Mouse (Mus musculus) urinary bladder, adult 2 months (tissue): ENCODE measurements around the gene Galnt18. TPM values are rescaled to one million over a fixed set of nuclear protein-coding genes. Genes with fewer than 3 reads are reported as not detected.

Experiments used
- DNase-seq: peaks from one replicate; pipeline ENCODE4 v3.0.0; 2022; ENCODE audit warnings: low spot score
- polyA plus RNA-seq: library from polyadenylated mRNA; depleted of rRNA; stranded (reverse); fragments of >200 nt; gene quantifications from 2 replicates; pipeline ENCODE4 v1.2.3, GENCODE M21; 2012

The Galnt18 gene
- polyA plus RNA-seq, 1 experiment, result 23.2 TPM

- no peak for DNase-seq
Measured at GRCm38 (mm10) chr7:111713828-111714600, 65.8 kb downstream of the Galnt18 start.

- no peak for DNase-seq
Measured at GRCm38 (mm10) chr7:111712797-111713196, 67.0 kb downstream of the Galnt18 start.

GRCm38 (mm10) chr7:111711045-111711808 is 68.5 kb downstream of the Galnt18 start:
- no peak for DNase-seq

DNA sequence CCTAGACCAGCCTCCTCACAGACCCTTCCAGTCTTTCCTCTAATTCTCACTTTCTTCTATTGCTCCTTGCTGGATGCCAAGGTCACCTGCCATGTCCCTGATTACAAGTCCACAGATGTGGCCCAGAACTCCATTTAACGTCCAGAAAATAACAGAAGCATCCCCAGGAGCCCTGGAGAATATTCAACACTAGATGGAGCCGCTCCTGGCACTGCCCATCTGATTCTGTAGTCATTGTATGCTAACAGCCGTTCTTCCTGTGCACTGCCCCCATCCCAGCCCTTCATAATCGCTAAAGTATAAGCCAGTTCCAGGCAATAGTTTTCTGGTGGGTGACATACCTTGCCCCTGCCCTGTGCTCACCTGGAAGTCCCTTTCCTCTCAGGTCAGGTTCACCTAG is 69.5 kb downstream of the Galnt18 start:
- DNase-seq, result no peak

- DNase-seq, result no peak
Measured at GRCm38 (mm10) chr7:111708563-111708962, 71.2 kb downstream of the Galnt18 start.

DNA sequence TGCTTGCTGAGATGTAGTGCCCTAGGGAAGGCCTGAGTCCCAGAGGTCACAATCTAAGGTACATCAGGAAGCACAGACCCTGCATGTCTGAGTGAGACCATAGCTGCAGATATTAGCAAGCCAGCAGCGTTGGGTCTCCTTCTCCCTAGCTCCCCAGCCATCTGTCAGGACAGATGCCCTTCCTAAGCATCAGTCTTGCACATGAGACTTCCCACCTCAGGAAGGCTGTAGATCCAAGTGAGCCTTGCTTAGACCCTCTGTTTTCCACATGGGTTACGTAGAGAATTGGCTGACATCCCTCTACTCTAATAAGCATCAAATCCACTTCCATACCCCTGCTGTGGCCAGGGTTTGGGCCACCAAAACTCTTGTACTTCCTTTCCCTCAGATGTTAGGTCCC is 76.8 kb downstream of the Galnt18 start:
- no peak for DNase-seq

DNA sequence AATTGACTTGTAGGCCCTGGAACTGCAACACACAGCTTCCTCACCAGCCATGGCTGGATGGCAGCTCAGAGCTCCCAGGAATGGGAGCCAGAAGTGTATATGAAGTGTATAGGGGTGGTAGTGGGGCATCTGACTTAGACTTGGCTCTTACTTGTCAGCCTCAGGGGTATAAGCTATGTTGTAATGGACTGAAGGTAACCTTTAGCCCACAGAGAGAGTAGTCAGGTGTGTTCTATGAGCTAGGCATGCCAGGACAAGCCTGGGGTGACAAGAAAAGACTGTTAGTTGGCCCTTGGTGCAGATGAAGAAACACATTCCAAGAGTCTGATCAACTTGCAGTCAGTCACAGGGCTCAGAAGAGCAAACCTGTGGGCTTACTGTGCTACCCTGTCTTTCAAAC is 78.0 kb downstream of the Galnt18 start:
- DNase-seq, result no peak

DNA sequence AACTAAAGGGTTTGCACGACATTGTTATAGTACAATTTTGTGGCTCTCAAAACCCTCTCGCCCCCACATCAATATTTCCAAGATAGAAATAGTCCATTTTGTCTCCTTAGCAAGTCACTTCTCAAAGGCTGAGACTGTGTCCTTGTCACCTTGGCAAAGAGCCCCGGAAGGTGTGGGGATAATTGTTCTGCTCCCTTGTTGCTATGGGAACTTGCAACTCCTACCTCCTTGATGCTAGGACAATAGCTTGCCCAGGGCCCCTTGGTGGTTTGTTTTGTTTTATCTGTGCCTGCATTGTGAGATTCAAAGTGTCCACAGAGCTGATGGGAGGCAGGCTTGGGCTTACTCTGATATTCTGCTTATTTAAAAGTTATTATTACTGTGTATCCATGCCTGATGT is 80.3 kb downstream of the Galnt18 start:
- no peak for DNase-seq

DNA sequence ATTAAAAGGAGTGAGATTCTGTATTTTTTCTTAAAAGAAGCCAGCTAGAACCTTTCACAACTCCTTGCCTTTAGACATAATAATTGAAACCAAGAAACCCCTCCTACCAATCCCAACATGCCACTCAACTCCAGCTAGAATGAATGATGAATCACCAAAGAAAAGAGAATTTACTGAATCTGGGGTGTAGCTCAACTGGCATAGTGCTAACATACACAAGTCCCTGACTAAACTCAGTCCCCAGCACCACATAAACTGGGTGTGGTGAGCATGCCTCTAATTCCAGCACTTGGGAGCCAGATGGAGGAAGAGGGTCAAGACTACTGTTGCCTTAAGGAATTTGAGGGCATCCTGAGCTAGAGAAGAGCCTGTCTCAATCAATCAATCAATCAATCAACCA is 83.6 kb downstream of the Galnt18 start:
- DNase-seq, result no peak

GRCm38 (mm10) chr7:111694312-111694711 is 85.5 kb downstream of the Galnt18 start:
- DNase-seq, result no peak

DNA sequence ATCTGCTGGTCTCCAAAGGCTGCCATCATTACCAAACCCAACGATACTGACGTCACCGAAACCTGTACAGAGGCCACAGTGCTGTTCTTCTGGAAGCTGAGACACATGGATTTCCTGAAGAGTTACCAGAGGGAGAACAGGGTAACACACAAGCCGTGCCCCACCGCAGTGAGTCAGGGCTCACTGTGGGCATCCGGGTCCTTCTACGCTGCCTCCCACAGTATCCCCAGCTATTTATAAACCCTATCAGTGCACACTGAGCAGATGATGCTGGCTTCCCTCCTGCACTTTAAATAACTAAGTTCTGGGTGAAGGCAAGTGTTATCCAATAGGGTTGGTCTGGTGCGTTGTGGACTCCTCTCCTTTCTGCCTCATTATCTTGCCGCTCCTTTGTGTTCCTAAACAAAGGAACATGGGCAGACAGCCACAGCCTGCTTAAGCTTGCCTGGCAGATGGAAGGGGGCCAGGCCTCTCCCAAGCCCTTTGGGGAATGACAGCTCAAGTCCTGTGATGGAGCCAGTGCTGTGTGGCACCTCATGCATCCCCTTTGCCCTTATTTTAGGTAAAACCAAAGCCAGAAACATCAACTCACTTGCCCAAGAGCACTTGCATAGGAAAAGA is 87.0 kb downstream of the Galnt18 start:
- no peak for DNase-seq

GRCm38 (mm10) chr7:111680108-111680507 is 99.7 kb downstream of the Galnt18 start:
- no peak for DNase-seq

GRCm38 (mm10) chr7:111676483-111676882 is 103.3 kb downstream of the Galnt18 start:
- DNase-seq, result no peak

GRCm38 (mm10) chr7:111672467-111672866 is 107.3 kb downstream of the Galnt18 start:
- DNase-seq, result no peak

GRCm38 (mm10) chr7:111663139-111664073 is 116.4 kb downstream of the Galnt18 start:
- no peak for DNase-seq

DNA sequence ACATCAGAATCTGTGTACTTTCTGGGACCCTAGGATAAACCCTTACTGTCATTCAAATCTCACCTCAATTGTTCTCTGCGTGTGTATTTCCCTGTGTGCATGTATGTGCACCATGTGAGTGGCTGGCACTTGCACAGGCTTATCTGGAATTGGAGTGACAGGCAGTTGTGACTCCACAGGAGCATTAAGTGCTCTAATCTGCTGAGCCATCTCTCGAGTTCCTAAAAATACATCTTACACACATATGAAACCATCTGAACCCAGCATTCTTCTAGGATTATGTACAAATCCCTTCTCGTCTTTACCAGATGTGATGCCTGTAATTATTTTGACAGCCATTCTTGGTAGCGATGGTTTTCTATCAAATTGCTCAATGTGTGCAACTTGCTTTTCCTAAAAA is 121.2 kb downstream of the Galnt18 start:
- DNase-seq, result no peak

- no peak for DNase-seq
Measured at GRCm38 (mm10) chr7:111655002-111655401, 124.8 kb downstream of the Galnt18 start.

DNA sequence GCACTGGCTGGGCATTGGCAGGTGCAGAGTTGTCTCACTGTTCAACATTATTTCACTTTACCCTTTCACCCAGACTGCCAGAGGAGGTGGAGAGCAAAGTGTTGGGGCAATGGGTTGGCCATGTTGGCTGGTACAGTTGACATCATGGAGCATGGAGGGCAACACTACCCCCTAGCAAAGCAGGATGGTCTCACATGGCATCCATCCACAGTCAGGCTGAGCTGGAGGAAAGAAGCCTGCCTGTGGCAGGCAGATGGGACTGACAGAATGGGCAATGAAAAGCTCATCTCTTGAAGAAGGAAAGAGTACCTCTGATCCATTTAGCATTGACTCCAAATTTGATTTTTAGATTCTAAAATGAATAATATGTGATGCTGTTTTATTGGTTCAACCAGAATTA is 125.3 kb downstream of the Galnt18 start:
- DNase-seq, result no peak

- DNase-seq, result no peak
Measured at GRCm38 (mm10) chr7:111644362-111644761, 135.4 kb downstream of the Galnt18 start.

DNA sequence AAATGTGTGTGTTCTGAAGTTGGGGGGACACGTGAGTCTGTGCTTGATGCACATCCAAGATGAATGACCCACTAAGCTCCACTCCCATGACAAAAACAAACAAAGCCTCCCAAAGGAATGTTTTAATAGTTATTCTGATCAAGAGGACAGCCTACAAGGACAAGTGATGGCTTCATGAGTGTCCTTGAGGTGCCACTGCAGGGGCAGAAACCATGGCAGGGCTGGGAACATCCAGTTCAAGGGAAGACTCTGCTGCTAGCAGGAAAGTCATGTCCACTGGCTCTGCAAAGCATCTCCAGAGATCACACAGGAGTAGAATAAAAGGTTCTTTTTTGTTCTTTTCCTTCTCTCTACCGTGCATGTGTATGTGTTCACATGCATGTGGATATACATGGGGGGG is 140.9 kb downstream of the Galnt18 start:
- DNase-seq, result no peak

GRCm38 (mm10) chr7:111638465-111638864 is 141.3 kb downstream of the Galnt18 start:
- no peak for DNase-seq
